Mouse (Mus musculus) midbrain, embryonic 16.5 days (tissue): ENCODE data around the gene Pde4d. TPM values are rescaled to one million over a fixed set of nuclear protein-coding genes. Genes with fewer than 3 reads are reported as not detected.

Experiments used
- ATAC-seq: fragments of 200-750 bp; cut with Nextera tagmentation; 2 replicates; pipeline ENCODE4 v1.8.0; 2017; ENCODE audit warnings: moderate TSS enrichment
- H3K27ac ChIP-seq: fragments of 300-500 bp; sonication (generic); 2 replicates; pipeline ENCODE4 v1.5.1; 2014; ENCODE audit warnings: mild to moderate bottlenecking, low read length, mixed read lengths
- H3K27me3 ChIP-seq: fragments of 300-500 bp; sonication (generic); 2 replicates; pipeline ENCODE4 v1.6.1; 2014; ENCODE audit warnings: low read depth, low read length, mixed read lengths; ENCODE audit not compliant: control insufficient read depth, insufficient read depth
- H3K36me3 ChIP-seq: fragments of 300-500 bp; sonication (generic); 2 replicates; pipeline ENCODE4 v1.6.1; 2014; ENCODE audit warnings: mild to moderate bottlenecking, low read length, moderate library complexity, mixed read lengths; ENCODE audit not compliant: control insufficient read depth, insufficient read depth
- H3K4me1 ChIP-seq: fragments of 300-500 bp; sonication (generic); 2 replicates; pipeline ENCODE4 v1.6.1; 2014; ENCODE audit warnings: mild to moderate bottlenecking, low read length, mixed read lengths; ENCODE audit not compliant: control insufficient read depth, insufficient read depth
- H3K4me2 ChIP-seq: fragments of 300-500 bp; sonication (generic); 2 replicates; pipeline ENCODE4 v1.6.1; 2014; ENCODE audit warnings: mild to moderate bottlenecking, low read length, mixed read lengths
- H3K4me3 ChIP-seq: fragments of 300-500 bp; sonication (generic); 2 replicates; pipeline ENCODE4 v1.5.1; 2014; ENCODE audit warnings: low read depth, mild to moderate bottlenecking, low read length, moderate library complexity, mixed read lengths
- H3K9ac ChIP-seq: fragments of 300-500 bp; sonication (generic); 2 replicates; pipeline ENCODE4 v1.6.1; 2014; ENCODE audit warnings: low read depth, low read length, mixed read lengths
- H3K9me3 ChIP-seq: fragments of 300-500 bp; sonication (generic); replicated peaks from 2 replicates; pipeline ENCODE4 v1.6.1; 2014; ENCODE audit warnings: mild to moderate bottlenecking, low read length, mixed read lengths; ENCODE audit not compliant: control insufficient read depth, poor library complexity, severe bottlenecking
- WGBS: fragments of 180-500 bp; shearing (Covaris S2); extraction: QIAGEN DNeasy Blood & Tissue Kit; methylation state at CpG from one replicate; pipeline ENCODE4 v1.1.7; 2014; 5-methylcytosine and 5-hydroxymethylcytosine counted together
- polyA plus RNA-seq: library from polyadenylated mRNA; unstranded; fragments of >200 nt; fragmentation: Nextera tagmentation; extraction: Ambion mirVana; gene quantifications from 2 replicates; pipeline ENCODE4 v1.2.1, GENCODE M21; 2015

Gene Pde4d
- polyA plus RNA-seq, 1 experiment from 2014 or later, result 22.6 TPM

DNA sequence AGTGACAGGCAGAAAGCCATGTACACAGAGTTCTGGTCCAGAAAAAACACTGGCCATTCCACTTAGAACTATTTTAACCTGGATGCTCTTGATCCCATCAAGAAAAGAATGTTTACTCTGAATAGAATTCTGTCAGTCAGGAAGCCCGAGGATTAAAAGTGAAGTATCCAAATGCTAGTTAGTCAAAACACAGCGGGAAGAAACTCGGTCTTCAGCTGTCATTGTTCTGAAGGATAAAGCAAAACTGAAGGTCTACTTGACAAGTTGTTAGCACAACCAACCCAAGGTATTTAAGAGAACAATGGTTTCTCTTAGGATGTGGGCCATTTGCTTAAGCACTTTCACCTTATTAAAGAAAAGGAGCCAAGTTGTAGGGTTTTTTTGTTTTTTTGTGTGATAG lies 1327.2 kb downstream of the Pde4d start:
- 12% methylated on average over 3 of the region's 3 CpGs for WGBS
- no peak overlapping the region for H3K9ac ChIP-seq
- peaks cover 8% of the 10 kb centered on the region for H3K4me1 ChIP-seq
- no peak overlapping the region for H3K4me3 ChIP-seq
- no peak overlapping the region for H3K4me2 ChIP-seq
- no peak overlapping the region for H3K27ac ChIP-seq
- no peak for ATAC-seq
- H3K9me3 ChIP-seq, result no peaks in the 10 kb centered on the region
- H3K27me3 ChIP-seq, result no peaks in the 10 kb centered on the region
- H3K36me3 ChIP-seq, result no peaks in the 10 kb centered on the region

DNA sequence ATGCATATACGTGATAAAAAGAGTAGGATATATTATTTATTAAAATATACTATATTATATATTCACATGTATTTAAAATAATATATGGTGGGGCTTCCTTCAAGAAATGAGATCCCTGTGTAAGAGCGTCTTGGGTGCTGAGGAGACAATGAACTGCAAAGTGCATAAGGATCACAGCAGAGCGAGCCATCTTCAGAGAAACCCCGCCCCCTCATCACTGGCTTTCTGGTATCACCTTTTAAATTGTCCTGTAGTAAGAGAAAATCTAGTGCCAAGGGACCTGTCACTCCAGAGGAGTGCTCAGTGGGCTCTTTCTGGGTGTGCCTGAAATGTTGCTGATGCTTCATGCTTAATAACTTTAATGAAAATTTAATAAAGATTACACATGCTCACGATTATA lies 1327.7 kb downstream of the Pde4d start:
- no peak overlapping the region for H3K9ac ChIP-seq
- H3K9me3 ChIP-seq, result no peaks in the 10 kb centered on the region
- peaks cover 8% of the 10 kb centered on the region for H3K4me1 ChIP-seq
- H3K4me2 ChIP-seq, result no peak overlapping the region
- H3K4me3 ChIP-seq, result no peak overlapping the region
- WGBS, result 63% methylated on average over 5 of the region's 5 CpGs
- H3K36me3 ChIP-seq, result no peaks in the 10 kb centered on the region
- ATAC-seq, result no peak
- no peak overlapping the region for H3K27ac ChIP-seq
- H3K27me3 ChIP-seq, result no peaks in the 10 kb centered on the region

- WGBS, result 20% methylated on average over 9 of the region's 9 CpGs
- Histone ChIP-seq H3K27ac (no peak overlapping the region), H3K4me2 (no peak overlapping the region), H3K4me3 (no peak overlapping the region), H3K4me1 (peaks cover 8% of the 10 kb centered on the region), H3K9ac (no peak overlapping the region), H3K36me3 (no peaks in the 10 kb centered on the region), H3K27me3 (no peaks in the 10 kb centered on the region), H3K9me3 (no peaks in the 10 kb centered on the region)
- no peak for ATAC-seq
These were observed 1328.6 kb downstream of the Pde4d start for GRCm38 (mm10) chr13:109778297-109778835.

DNA sequence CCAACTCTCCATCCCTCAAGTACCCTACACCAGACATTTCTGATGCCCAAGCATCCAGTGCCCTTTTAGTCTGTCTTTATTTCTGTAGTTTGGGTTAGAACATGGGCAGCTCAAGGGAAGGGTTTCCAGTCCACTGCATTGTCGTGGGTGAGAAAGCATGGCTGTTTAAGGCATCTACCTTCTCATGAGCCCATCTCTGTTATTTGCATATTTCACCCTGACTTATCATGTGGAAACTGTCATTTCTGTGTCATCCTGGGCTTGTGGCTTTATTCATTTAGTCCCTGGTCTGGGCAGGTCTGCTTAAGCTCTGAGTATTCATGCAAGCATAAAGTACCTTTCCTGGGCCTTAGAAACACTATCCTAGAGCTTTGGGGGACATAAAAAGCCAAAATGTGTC lies 1331.7 kb downstream of the Pde4d start:
- 69% methylated on average over 1 of the region's 1 CpGs for WGBS

GRCm38 (mm10) chr13:109788604-109789003 lies 1338.9 kb downstream of the Pde4d start:
- no peaks in the 10 kb centered on the region for H3K27me3 ChIP-seq
- H3K36me3 ChIP-seq, result no peaks in the 10 kb centered on the region
- ATAC-seq, result no peak
- H3K9me3 ChIP-seq, result no peaks in the 10 kb centered on the region
- H3K9ac ChIP-seq, result no peak overlapping the region
- no peaks in the 10 kb centered on the region for H3K4me1 ChIP-seq
- no peak overlapping the region for H3K27ac ChIP-seq
- H3K4me3 ChIP-seq, result no peak overlapping the region
- H3K4me2 ChIP-seq, result no peak overlapping the region
- 95% methylated on average over 4 of the region's 4 CpGs for WGBS

More for the DNA sequence above, 1331.7 kb downstream of the Pde4d start:
- Histone ChIP-seq H3K36me3 (no peaks in the 10 kb centered on the region), H3K4me2 (no peak overlapping the region), H3K27me3 (no peaks in the 10 kb centered on the region), H3K4me3 (no peak overlapping the region), H3K4me1 (peaks cover 4% of the 10 kb centered on the region; the same call in 1 of the 2 replicates), H3K9ac (no peak overlapping the region), H3K27ac (no peak overlapping the region), H3K9me3 (no peaks in the 10 kb centered on the region)
- ATAC-seq, result no peak

DNA sequence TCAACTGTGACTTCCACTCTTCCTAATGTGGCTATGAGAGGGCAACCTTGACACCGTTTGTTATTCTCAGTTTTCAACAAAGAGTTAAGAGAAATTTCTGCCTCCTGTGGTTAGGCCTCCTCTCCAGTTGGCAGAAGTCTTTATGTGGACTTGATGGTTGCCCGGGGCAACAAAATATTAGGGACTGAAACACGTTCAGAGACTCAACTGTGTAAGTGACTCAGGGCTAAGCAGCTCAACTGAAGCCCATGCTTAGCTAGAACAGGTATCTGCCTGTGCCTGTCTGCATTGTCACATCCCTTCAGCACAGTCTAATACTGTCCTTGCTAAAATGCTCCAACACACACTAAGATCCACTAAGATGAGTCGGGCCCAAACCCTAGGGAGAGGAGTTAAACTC lies 1339.4 kb downstream of the Pde4d start:
- Histone ChIP-seq H3K36me3 (no peaks in the 10 kb centered on the region), H3K27me3 (no peaks in the 10 kb centered on the region), H3K9ac (no peak overlapping the region), H3K9me3 (no peaks in the 10 kb centered on the region), H3K4me1 (no peaks in the 10 kb centered on the region), H3K4me2 (no peak overlapping the region), H3K4me3 (no peak overlapping the region), H3K27ac (no peak overlapping the region)
- WGBS, result 48% methylated on average over 4 of the region's 4 CpGs
- no peak for ATAC-seq

DNA sequence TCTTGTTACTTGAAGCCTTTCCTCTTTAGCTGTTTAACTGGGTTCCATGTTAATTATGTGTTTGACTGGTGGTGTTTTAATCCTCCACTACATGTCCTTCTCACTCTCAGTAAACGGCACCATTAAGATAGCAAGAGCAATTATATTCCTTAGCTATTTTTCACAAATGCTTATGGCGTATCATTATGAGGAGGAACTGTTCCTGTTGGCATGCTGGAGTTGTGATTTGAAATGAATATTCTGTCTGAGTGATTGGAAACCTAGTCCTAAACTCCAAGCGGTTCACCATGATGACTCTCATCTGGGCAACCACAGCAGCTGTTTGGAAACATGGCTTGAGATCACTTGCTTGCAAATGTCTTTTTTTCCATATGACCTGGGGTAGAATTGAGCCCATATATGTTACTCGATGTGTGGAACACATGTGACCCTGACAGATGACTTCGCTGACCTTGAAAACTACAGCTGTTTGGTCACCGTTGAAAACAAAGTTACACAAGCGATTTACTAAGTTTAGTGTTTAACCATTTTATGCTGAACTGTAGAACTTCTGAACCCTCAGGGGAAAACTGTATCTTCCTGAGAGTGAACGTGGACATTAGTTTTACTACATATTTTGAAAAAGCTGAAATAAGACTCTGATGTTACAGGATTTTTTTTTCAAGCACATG lies 1340.4 kb downstream of the Pde4d start:
- Histone ChIP-seq H3K27me3 (no peaks in the 10 kb centered on the region), H3K27ac (no peak overlapping the region), H3K9ac (no peak overlapping the region), H3K9me3 (no peaks in the 10 kb centered on the region), H3K36me3 (no peaks in the 10 kb centered on the region), H3K4me2 (no peak overlapping the region), H3K4me1 (no peaks in the 10 kb centered on the region), H3K4me3 (no peak overlapping the region)
- no peak for ATAC-seq
- 90% methylated on average over 8 of the region's 8 CpGs for WGBS

DNA sequence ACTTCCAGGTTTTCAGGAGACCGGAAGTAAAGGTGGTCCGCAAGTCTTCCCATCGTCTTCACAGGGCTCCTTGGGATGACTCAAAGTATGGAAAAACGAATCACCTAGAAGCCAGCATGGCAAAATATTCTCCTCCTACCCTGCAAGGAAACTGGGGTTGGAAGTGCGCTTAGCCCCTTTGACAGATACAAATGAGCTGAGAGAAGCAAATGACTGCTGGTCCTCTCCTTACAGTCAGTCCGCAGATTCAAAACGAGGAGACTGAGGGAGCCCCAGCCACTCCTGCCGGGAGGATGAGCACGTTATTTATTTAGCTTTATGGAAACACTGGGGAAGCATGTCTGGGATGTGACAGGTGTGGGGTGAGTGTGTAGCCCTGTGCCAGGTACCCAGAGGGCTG lies 1344.2 kb downstream of the Pde4d start:
- Histone ChIP-seq H3K36me3 (no peaks in the 10 kb centered on the region), H3K27ac (no peak overlapping the region), H3K4me3 (no peak overlapping the region), H3K9ac (no peak overlapping the region), H3K9me3 (no peaks in the 10 kb centered on the region), H3K27me3 (no peaks in the 10 kb centered on the region), H3K4me2 (no peak overlapping the region), H3K4me1 (no peaks in the 10 kb centered on the region)
- ATAC-seq, result no peak
- WGBS, result 91% methylated on average over 9 of the region's 9 CpGs

- 83% methylated on average over 4 of the region's 4 CpGs for WGBS
- H3K4me3 ChIP-seq, result no peak overlapping the region
- H3K4me2 ChIP-seq, result no peak overlapping the region
- H3K9me3 ChIP-seq, result no peaks in the 10 kb centered on the region
- H3K27ac ChIP-seq, result no peak overlapping the region
- no peak overlapping the region for H3K9ac ChIP-seq
- H3K27me3 ChIP-seq, result no peaks in the 10 kb centered on the region
- no peaks in the 10 kb centered on the region for H3K36me3 ChIP-seq
- H3K4me1 ChIP-seq, result no peaks in the 10 kb centered on the region
- ATAC-seq, result no peak
These were observed 1348.9 kb downstream of the Pde4d start for GRCm38 (mm10) chr13:109798651-109799050.
